Mouse (Mus musculus) cerebellum, adult 2 months (tissue): ENCODE results near the gene Rasgef1c.

Experiments used
- CTCF ChIP-seq: fragments of 200-500 bp; IDR thresholded peaks from 2 replicates; pipeline ENCODE4 v1.5.1; 2011; ENCODE audit warnings: low read depth, mild to moderate bottlenecking, control low read depth, low read length, moderate library complexity, borderline replicate concordance; ENCODE audit not compliant: insufficient read depth
- POLR2A ChIP-seq: fragments of 200-500 bp; IDR thresholded peaks from 2 replicates; pipeline ENCODE4 v1.6.1; 2011; ENCODE audit warnings: low read length, control low read depth, borderline replicate concordance; ENCODE audit not compliant: insufficient read depth

GRCm38 (mm10) chr11:49949839-49950238 lies 48.2 kb downstream of the Rasgef1c start:
- TF ChIP-seq CTCF (no peak), POLR2A (no peak)
